Mouse (Mus musculus) ovary, adult 10 weeks (tissue): Measurements from ENCODE around the gene Siglech. TPM values are rescaled to one million over a fixed set of nuclear protein-coding genes. Genes with fewer than 3 reads are reported as not detected.

Source experiments
- polyA plus RNA-seq: library from polyadenylated mRNA; stranded (reverse); fragments of 350-450 nt; fragmentation: Illumina TruSeq; extraction: RNeasy Lipid Tissue Mini Kit (QIAGEN cat#74804); gene quantifications from one replicate; pipeline ENCODE4 v1.2.3, GENCODE M21; 2014

Gene Siglech
- polyA plus RNA-seq: 2.3 TPM

DNA sequence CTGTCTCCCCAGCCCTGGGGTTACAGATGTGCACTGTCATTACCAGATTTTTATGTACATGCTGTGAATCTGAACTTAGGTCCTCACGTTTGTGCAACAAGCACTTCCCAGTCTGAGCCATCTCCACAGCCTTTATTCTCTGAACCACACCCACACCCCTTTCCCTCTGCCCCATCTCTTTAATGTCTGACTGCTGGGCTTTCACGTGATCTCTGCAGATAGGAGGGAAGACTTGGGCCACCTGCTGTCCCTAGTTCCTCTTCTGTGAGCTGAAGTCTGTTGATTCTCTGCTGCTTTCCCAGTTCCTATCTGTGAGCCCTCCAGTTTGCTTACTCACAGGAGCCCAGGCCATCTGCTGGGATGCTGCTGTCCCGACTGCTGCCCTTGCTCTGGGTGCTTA, at the start of gene Siglech:
Gene Siglech, plus strand, starts transcription at position 253 of the 400 bp plus-strand sequence.

DNA sequence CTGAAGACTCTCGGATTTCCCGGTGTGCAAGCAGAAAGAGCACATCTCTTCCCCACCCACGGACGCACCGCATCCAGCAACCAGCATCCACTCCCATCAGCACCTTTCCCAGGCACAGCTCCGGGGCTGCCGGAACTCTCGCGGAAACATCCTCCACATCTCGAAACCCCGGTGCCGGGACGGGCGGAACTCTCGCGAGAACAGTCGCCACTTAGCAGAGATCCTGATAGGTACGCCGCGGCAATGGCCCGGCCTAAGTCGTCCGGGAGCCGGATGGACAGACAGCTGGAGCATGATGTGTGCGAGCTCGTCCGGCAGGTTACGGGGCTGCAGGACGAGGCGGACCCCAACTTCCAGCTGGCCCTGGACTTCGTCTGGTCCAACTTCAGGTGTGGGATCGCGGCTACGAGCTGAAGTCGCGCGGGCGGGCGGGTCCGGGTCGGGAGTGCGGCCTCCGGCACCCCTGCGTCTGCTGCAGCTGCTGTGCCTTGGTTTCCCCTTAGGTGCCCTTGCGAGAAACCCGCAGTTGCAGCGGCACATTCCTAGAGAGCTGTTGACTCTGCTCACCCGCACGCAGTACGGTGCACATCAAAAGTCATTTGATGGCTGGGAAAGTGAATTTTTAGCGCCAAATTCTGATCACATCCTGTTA, 26.1 kb downstream of the Siglech start, which contains the start of gene Tubgcp5:
Gene Tubgcp5, plus strand, starts transcription at position 203 of the 652 bp plus-strand sequence.

Other genes starting within 250 kb of the Siglech start
- 48.9 TPM for gene Tubgcp5, start 26.0 kb downstream of the Siglech start, polyA plus RNA-seq
- 105 TPM for gene Cyfip1, start 73.6 kb downstream of the Siglech start, polyA plus RNA-seq
- gene Nipa2, start 194.3 kb downstream of the Siglech start, polyA plus RNA-seq: 120 TPM